Mouse (Mus musculus) gastrocnemius, postnatal 25 days (tissue): ENCODE measurements at regions not wholly inside any gene's neighbourhood (a gene's known extent, or its start where the extent isn't known, plus 50 kb on each side); places are given as distances from the start of the nearest gene placed in this dataset.

Experiments used
- DNase-seq: peaks from one replicate; pipeline ENCODE4 v3.0.0; 2022

DNA sequence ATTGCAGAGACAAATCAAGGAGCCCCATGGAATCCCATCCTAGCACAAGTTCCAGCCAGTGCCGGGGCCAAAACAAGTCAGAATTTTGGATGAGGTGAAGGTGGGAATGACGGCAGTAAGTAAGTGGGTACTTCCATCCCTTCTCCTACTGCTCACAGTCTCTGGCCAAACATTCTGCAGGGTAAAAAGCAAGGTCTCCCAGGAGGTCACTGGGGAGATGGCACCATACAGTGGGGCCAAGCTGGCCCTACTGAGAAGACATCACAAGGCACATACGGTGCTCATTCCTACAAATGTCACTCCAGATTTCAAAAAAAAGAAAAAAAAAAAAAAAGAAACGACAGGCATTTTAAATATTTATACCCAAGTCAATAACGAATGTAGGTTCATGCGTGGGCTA, 129.6 kb downstream of the Ddx11 start:
- DNase-seq = no peak

DNA sequence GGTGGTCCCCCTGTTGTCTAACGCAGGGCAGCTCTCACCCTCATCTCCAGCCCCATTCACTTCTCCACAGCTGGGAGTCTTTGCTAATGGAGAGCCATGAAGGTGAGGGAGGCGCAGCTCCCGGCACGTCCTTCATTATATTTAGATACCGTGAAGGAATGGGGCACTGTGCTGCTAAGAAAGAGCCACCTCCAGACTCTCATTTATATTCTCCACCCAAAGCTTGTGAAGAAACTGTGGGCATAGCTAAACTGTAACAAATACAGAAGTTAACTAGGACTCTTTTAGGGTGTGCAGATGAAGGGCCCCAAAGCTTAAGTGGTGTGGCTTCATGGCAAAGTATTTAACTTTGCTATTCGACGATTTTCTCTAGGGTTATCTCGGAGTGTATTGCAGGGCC, 136.4 kb downstream of the Ddx11 start:
- no peak for DNase-seq

DNA sequence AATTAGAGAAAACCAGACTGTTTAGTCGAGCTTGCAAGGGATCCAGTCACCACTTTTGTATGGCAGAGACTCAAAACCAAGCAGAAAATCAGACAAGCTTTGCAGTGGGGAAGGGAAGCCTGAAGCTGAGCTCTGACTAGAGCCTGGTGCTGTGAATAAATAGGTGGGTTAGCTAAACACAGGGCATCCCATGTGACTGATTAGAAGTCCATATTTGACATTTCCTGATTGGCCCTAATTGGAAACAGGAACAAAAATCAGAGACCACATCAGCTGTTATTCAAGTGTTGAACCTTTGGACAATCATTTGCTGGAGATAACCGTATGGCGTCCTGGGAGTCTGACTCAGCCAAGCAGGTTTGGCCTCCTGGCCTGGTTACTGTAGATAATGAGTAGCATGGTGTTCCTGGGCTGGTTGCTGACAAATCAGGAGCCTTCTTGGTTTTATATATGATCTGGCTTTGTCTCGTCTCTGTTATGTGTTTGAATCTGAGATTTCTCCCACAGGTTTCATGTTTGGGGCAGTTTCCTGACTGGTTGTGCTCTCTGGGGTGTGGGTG, 139.4 kb downstream of the Ddx11 start:
- DNase-seq = no peak

- DNase-seq = no peak
These were observed 140.1 kb downstream of the Ddx11 start for GRCm38 (mm10) chr17:66263405-66263804.

- DNase-seq = no peak
These were observed 143.5 kb downstream of the Ddx11 start for GRCm38 (mm10) chr17:66266803-66267202.

DNA sequence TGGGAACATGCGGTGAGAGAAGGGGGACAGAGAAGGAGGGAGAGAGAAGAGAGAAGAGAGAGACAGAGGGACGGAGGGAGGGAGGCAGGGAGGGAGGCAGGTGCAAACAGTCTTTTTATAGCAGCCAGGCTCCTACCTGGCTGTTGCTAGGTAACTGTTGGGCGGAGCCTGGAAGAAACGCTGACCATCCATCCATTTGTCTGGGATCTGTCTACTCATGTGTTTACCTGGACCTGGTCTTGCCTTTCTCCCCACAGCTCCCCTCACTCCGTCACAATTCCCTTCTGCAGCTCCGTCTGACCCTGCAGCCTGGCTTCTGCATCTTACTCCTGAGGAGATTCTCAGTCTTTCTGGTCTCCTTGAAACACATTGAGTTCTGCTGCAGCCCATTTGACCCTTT, 144.5 kb downstream of the Ddx11 start:
- DNase-seq = no peak

- no peak for DNase-seq
These were observed 146.2 kb downstream of the Ddx11 start for GRCm38 (mm10) chr17:66269567-66269966.

- DNase-seq = no peak
These were observed 148.6 kb downstream of the Ddx11 start for GRCm38 (mm10) chr17:66271906-66272305.

- DNase-seq = no peak
These were observed 153.5 kb downstream of the Ddx11 start for GRCm38 (mm10) chr17:66276778-66277177.

GRCm38 (mm10) chr17:66278037-66278436, 154.7 kb downstream of the Ddx11 start:
- DNase-seq = no peak

- no peak for DNase-seq
These were observed 162.0 kb downstream of the Ddx11 start for GRCm38 (mm10) chr17:66285295-66285694.
